5 mouse cellular contexts compared by ENCODE assay signal in the genomic region with DNA sequence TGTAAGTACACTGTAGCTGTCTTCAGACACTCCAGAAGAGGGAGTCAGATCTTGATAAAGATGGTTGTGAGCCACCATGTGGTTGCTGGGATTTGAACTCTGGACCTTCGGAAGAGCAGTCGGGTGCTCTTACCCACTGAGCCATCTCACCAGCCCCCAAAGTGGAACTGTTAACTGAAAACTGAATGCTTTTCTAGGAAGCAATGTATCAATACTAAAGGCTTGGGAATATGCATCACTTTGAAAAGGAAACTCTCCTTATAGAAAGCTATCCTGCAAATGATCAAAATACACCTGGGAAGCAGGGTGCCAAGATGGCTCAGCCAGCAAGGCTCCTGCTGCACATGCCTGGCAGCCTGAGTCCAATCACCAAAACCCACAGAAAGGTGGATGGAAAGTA. TPM values are rescaled to one million over a fixed set of nuclear protein-coding genes. Genes with fewer than 3 reads are reported as not detected.
DNase-seq lines count a peak whose midpoint lies in the region; TF ChIP-seq lines count a peak whose summit lies in the region.
"Not testable (repeated sequence)": the region's sequence is repeated elsewhere in the genome, so short reads cannot be mapped to it uniquely, and the experiment has no call there.

No protein-coding gene starts in this region.

- H3K79me2 ChIP-seq in CH12.LX (replicated peaks; ENCODE audit: control insufficient read depth, extremely low read depth, insufficient read depth, poor library complexity, severe bottlenecking), result peaks cover 84% of the 10 kb centered on the region

- DNase-seq in B cell, adult 2 months, result peak; percentile 24 to 27
- DNase-seq in CH12.LX (ENCODE audit: extremely low read depth), result not testable (repeated sequence)
- DNase-seq in cerebellum, adult 9-10 months, result peak; percentile 9
- DNase-seq in kidney, adult 2 months, result peak; percentile 5
- peak; percentile 19 for DNase-seq in naive thymus-derived CD4-positive, alpha-beta T cell, adult 2 months (ENCODE audit: low read depth)

- H3K4me2 ChIP-seq in CH12.LX (ENCODE audit: insufficient read depth, low read depth, poor library complexity, severe bottlenecking), result not testable (repeated sequence)

- H3K9me3 ChIP-seq in CH12.LX (replicated peaks; ENCODE audit: low read length), result not testable (repeated sequence)

- not testable (repeated sequence) for TF ChIP-seq EP300 in CH12.LX (IDR thresholded peaks at IDR 0.05; ENCODE audit: low read length)

- in situ Hi-C loops in CH12.LX (cut with MboI; ENCODE audit: low pct_ligation_motif_present, low pct_unique_long_range_greater_than_20kb, low sequenced_read_pairs), result not testable (repeated sequence)

- peaks cover 0 to 14% of the 10 kb centered on the region in 2 experiments for H3K36me3 ChIP-seq in CH12.LX (replicated peaks in 1 of 2; ENCODE audit: control insufficient read depth in 1 of 2, insufficient read depth in 1 of 2, low read length in 1 of 2)
- H3K36me3 ChIP-seq in kidney, adult 2 months (ENCODE audit: control insufficient read depth, insufficient read depth, low read length), result not testable (repeated sequence)

- 79% methylated on average over 2 of the region's 2 CpGs for WGBS in kidney, adult 2 months

- H3K27ac ChIP-seq in CH12.LX (ENCODE audit: insufficient read depth, low read depth), result 0 out of 2 replicates have a peak overlapping the region, but pooled peaks have one; percentile 24
- H3K27ac ChIP-seq in kidney, adult 2 months (ENCODE audit: insufficient read depth, low read depth, low read length), result not testable (repeated sequence)

- not testable (repeated sequence) for H3K4me3 ChIP-seq in CH12.LX (replicated peaks in 1 of 3; ENCODE audit: low read depth in 2 of 3, low read length in 2 of 3, poor library complexity in 1 of 3); kidney, adult 2 months (ENCODE audit: insufficient read depth, low read depth, low read length)

- not testable (repeated sequence) for H3K9ac ChIP-seq in CH12.LX (ENCODE audit: insufficient read depth, low read depth)

- dilution Hi-C loops in CH12.LX (cut with MboI; ENCODE audit: extremely low pct_ligation_motif_present, extremely low pct_unique_long_range_greater_than_20kb, low sequenced_read_pairs), result not testable (repeated sequence)

- peaks cover 3 to 62% of the 10 kb centered on the region in 2 experiments; a peak in 3 of 4 replicates for H3K4me1 ChIP-seq in CH12.LX (ENCODE audit: control insufficient read depth in 1 of 2, insufficient read depth in 2 of 2)
- not testable (repeated sequence) for H3K4me1 ChIP-seq in kidney, adult 2 months (ENCODE audit: control insufficient read depth, insufficient read depth, low read length)

- H3K27me3 ChIP-seq in CH12.LX (replicated peaks); kidney, adult 2 months (replicated peaks; ENCODE audit: control insufficient read depth, insufficient read depth, low read length): not testable (repeated sequence)

- TF ChIP-seq RAD21 in CH12.LX (IDR thresholded peaks at IDR 0.05; ENCODE audit: low read depth, low read length), result not testable (repeated sequence)

- not testable (repeated sequence) for TF ChIP-seq CTCF in CH12.LX (conservative IDR thresholded peaks at IDR 0.05 in 1 of 2, IDR thresholded peaks at IDR 0.05 in 1 of 2; ENCODE audit: low read depth in 2 of 2, low read length in 2 of 2); kidney, adult 2 months (conservative IDR thresholded peaks at IDR 0.05; ENCODE audit: insufficient read depth, insufficient read length, low read depth, low read length)

- not testable (repeated sequence) for TF ChIP-seq POLR2A in CH12.LX (IDR thresholded peaks at IDR 0.05; ENCODE audit: low read depth, low read length); kidney, adult 2 months (IDR thresholded peaks at IDR 0.05; ENCODE audit: low read depth, low read length)

TF ChIP-seq in CH12.LX, 34 proteins besides CTCF, POLR2A, EP300 and RAD21:
- peak; percentile 80 for TF ChIP-seq TBP (conservative IDR thresholded peaks at IDR 0.05; ENCODE audit: low read depth, low read length)

RNA-seq across cellular contexts. Expression of gene Ezh2, which starts 7.8 kb away (rescaled TPM):
- 66.3 and 90.4 TPM in 2 replicates for total RNA-seq in CH12.LX (2012; rRNA removed)
- 126 and 154 TPM in 2 replicates for total RNA-seq in CH12.LX (2014; rRNA removed)
- 124 and 127 TPM in 2 replicates for polyA plus RNA-seq in CH12.LX (2012; ENCODE audit: insufficient read length, low read depth)
- polyA plus RNA-seq in kidney, adult 2 months (2012; rRNA removed), result 2.8 and 4.4 TPM in 2 replicates

Comparison
In these comparisons a context has a peak if more than half of its experiments do, and no peak if none do; other contexts are left out.
1. RNA of gene Ezh2, which starts 7.8 kb away (polyA plus RNA-seq): 124 to 127 TPM in CH12.LX; 2.8 to 4.4 TPM in kidney, adult 2 months; every median in the first group is over 10 times any median in the second.